ENCODE assay signal across 8 mouse cellular contexts in genomic region chr17:25109578-25109977, GRCm38 (mm10). TPM values are rescaled to one million over a fixed set of nuclear protein-coding genes. Genes with fewer than 3 reads are reported as not detected.
DNase-seq lines count a peak whose midpoint lies in the region; ATAC-seq and TF ChIP-seq lines count a peak whose summit lies in the region.

No protein-coding gene starts in this region.

- H3K9ac ChIP-seq in heart, adult 2 months (ENCODE audit: low read depth, low read length): no peak overlapping the region
- no peak overlapping the region for H3K9ac ChIP-seq in heart, embryonic 12.5 days
- no peak overlapping the region for H3K9ac ChIP-seq in liver, embryonic 13.5 days

- no peaks in the 10 kb centered on the region for H3K9me3 ChIP-seq in heart, embryonic 12.5 days (replicated peaks)
- no peaks in the 10 kb centered on the region for H3K9me3 ChIP-seq in liver, embryonic 13.5 days (replicated peaks)

- H3K4me2 ChIP-seq in heart, embryonic 12.5 days: no peak overlapping the region
- no peak overlapping the region for H3K4me2 ChIP-seq in liver, embryonic 13.5 days

- H3K4me1 ChIP-seq in heart, adult 2 months (ENCODE audit: control insufficient read depth, insufficient read depth, low read length): peaks cover 5% of the 10 kb centered on the region
- H3K4me1 ChIP-seq in heart, embryonic 12.5 days (replicated peaks): peaks cover 6% of the 10 kb centered on the region
- peaks cover 10% of the 10 kb centered on the region for H3K4me1 ChIP-seq in liver, embryonic 13.5 days (replicated peaks)

- WGBS in heart, adult 2 months: 83% methylated on average over 2 of the region's 2 CpGs
- 72% methylated on average over 2 of the region's 2 CpGs for WGBS in heart, embryonic 12.5 days
- WGBS in liver, embryonic 13.5 days (ENCODE audit: insufficient replicate concordance): 75% methylated on average over 2 of the region's 2 CpGs

- no peak overlapping the region for H3K27ac ChIP-seq in heart, adult 2 months
- H3K27ac ChIP-seq in heart, embryonic 12.5 days (ENCODE audit: poor library complexity, severe bottlenecking): no peak overlapping the region
- H3K27ac ChIP-seq in liver, embryonic 13.5 days: no peak overlapping the region

- DNase-seq in heart, adult 2 months: peak; percentile 35 to 43
- DNase-seq in adrenal gland, postnatal 25 days: peak; percentile 40
- peak; percentile 69 for DNase-seq in heart, postnatal 4 days
- no peak for DNase-seq in liver, embryonic 13.5 days
- DNase-seq in yolk sac, embryonic 10.5 days (ENCODE audit: low spot score): peak; percentile 20
- no peak for DNase-seq in layer of hippocampus, postnatal 36 days

- no peak for TF ChIP-seq POLR2A in heart, adult 2 months (IDR thresholded peaks at IDR 0.05; ENCODE audit: insufficient read depth, low read depth, low read length)

- H3K36me3 ChIP-seq in heart, adult 2 months (ENCODE audit: control insufficient read depth, insufficient read depth, low read length): no peaks in the 10 kb centered on the region
- H3K36me3 ChIP-seq in heart, embryonic 12.5 days: peaks cover 87% of the 10 kb centered on the region
- H3K36me3 ChIP-seq in C2C12 (ENCODE audit: control insufficient read depth, insufficient read depth): peaks cover 16% of the 10 kb centered on the region
- peaks cover 75% of the 10 kb centered on the region for H3K36me3 ChIP-seq in liver, embryonic 13.5 days

- no peak for TF ChIP-seq EP300 in heart, adult 2 months (IDR thresholded peaks at IDR 0.05; ENCODE audit: insufficient read depth, low read depth, low read length)

- TF ChIP-seq CTCF in heart, adult 2 months (IDR thresholded peaks at IDR 0.05): peak; percentile 74
- peak; percentile 9 for TF ChIP-seq CTCF in C2C12 (IDR thresholded peaks at IDR 0.05; ENCODE audit: control insufficient read depth, insufficient read depth, insufficient read length)

- peaks cover 7% of the 10 kb centered on the region for H3K79me3 ChIP-seq in C2C12 (ENCODE audit: low read depth)

- intact Hi-C loops in heart, adult 2 months (cut with DNase I): loop anchor here (2.0 kb wide), 2 partner anchors 41 to 175 kb away; no protein-coding TSS in a partner anchor

- H3K4me3 ChIP-seq in heart, adult 2 months: no peak overlapping the region
- H3K4me3 ChIP-seq in heart, embryonic 12.5 days: no peak overlapping the region
- no peak overlapping the region for H3K4me3 ChIP-seq in C2C12 (ENCODE audit: insufficient read depth, poor library complexity, severe bottlenecking)
- H3K4me3 ChIP-seq in liver, embryonic 13.5 days (replicated peaks): no peak overlapping the region

- no peaks in the 10 kb centered on the region for H3K27me3 ChIP-seq in heart, adult 2 months (ENCODE audit: control insufficient read depth, insufficient read depth, low read length)
- H3K27me3 ChIP-seq in heart, embryonic 12.5 days (replicated peaks): no peaks in the 10 kb centered on the region
- H3K27me3 ChIP-seq in C2C12 (ENCODE audit: control insufficient read depth, insufficient read depth, insufficient read length): no peaks in the 10 kb centered on the region
- no peaks in the 10 kb centered on the region for H3K27me3 ChIP-seq in liver, embryonic 13.5 days

- H3K79me2 ChIP-seq in heart, adult 2 months (replicated peaks; ENCODE audit: control insufficient read depth, insufficient read depth, low read length): no peaks in the 10 kb centered on the region
- H3K79me2 ChIP-seq in C2C12 (ENCODE audit: control insufficient read depth, insufficient read depth): peaks cover 17% of the 10 kb centered on the region

- ATAC-seq in heart, embryonic 12.5 days (ENCODE audit: insufficient number of reproducible peaks, low FRiP score): no peak
- ATAC-seq in liver, embryonic 13.5 days (ENCODE audit: low read depth): peak; percentile 62; the same call in 1 of the 2 replicates

- H3ac ChIP-seq in C2C12 (ENCODE audit: control insufficient read depth, insufficient read length, low read depth): no peak overlapping the region

TF ChIP-seq in C2C12, 6 proteins besides CTCF, POLR2A, EP300 and RAD21:
- TF ChIP-seq CEBPB (IDR thresholded peaks at IDR 0.05; ENCODE audit: low read depth) (no peak), MAX (IDR thresholded peaks at IDR 0.05) (no peak), USF1 (IDR thresholded peaks at IDR 0.05; ENCODE audit: low read depth) (no peak), MYOG (IDR thresholded peaks at IDR 0.05; ENCODE audit: control insufficient read depth, extremely low read depth, insufficient read length) (no peak)

RNA-seq across cellular contexts. Expression of gene Telo2, which starts 6.2 kb away (rescaled TPM):
- 10 to 100 TPM; 12.1 to 13.5 TPM for total RNA-seq in heart, adult 2 months (2021)
- 12.7 and 15.5 TPM in 2 replicates for polyA plus RNA-seq in heart, adult 2 months (2012; rRNA removed)
- 23.5 and 30.7 TPM in 2 replicates for polyA plus RNA-seq in heart, embryonic 12.5 days (2016; fragmentation: Nextera tagmentation; extraction: Ambion mirVana)
- 18.3 TPM for polyA plus RNA-seq in C2C12 (2012; fragmentation: generic; extraction: Trizol)
- total RNA-seq in adrenal gland, postnatal 25 days (2021): 26.3 and 27.2 TPM in 2 replicates
- 10 to 100 TPM; 16.4 to 17.5 TPM for total RNA-seq in heart, postnatal 4 days (2021)
- 16.3 and 18.2 TPM in 2 replicates for polyA plus RNA-seq in liver, embryonic 13.5 days (2015; fragmentation: Nextera tagmentation; extraction: Ambion mirVana)
- 10 to 100 TPM; 36.6 to 37.8 TPM for total RNA-seq in layer of hippocampus, postnatal 36 days (2021)

RNA-seq across cellular contexts. Expression of gene Ptx4, which starts 11.0 kb away (rescaled TPM):
- total RNA-seq in heart, adult 2 months (2021): 1 to 10 TPM; 5.4 to 5.8 TPM
- polyA plus RNA-seq in heart, adult 2 months (2012; rRNA removed): 0.16 and 0.26 TPM in 2 replicates
- polyA plus RNA-seq in heart, embryonic 12.5 days (2016; fragmentation: Nextera tagmentation; extraction: Ambion mirVana): 0.27 TPM in 1 of 2 replicates, not detected in the other
- not detected for polyA plus RNA-seq in C2C12 (2012; fragmentation: generic; extraction: Trizol)
- not detected in 2 replicates for total RNA-seq in adrenal gland, postnatal 25 days (2021)
- 1 to 10 TPM; 1.4 TPM for total RNA-seq in heart, postnatal 4 days (2021)
- polyA plus RNA-seq in liver, embryonic 13.5 days (2015; fragmentation: Nextera tagmentation; extraction: Ambion mirVana): 0.09 TPM in 1 of 2 replicates, not detected in the other
- total RNA-seq in layer of hippocampus, postnatal 36 days (2021): 1 to 10 TPM; 2.3 to 2.5 TPM

RNA-seq across cellular contexts. Expression of gene Clcn7, which starts 23.6 kb away (rescaled TPM):
- 10 to 100 TPM; 25.4 to 28.5 TPM for total RNA-seq in heart, adult 2 months (2021)
- 24.6 and 31.3 TPM in 2 replicates for polyA plus RNA-seq in heart, adult 2 months (2012; rRNA removed)
- 19.5 and 21.1 TPM in 2 replicates for polyA plus RNA-seq in heart, embryonic 12.5 days (2016; fragmentation: Nextera tagmentation; extraction: Ambion mirVana)
- polyA plus RNA-seq in C2C12 (2012; fragmentation: generic; extraction: Trizol): 19.9 TPM
- 28.9 and 42.3 TPM in 2 replicates for total RNA-seq in adrenal gland, postnatal 25 days (2021)
- total RNA-seq in heart, postnatal 4 days (2021): 10 to 100 TPM; 25.2 to 25.6 TPM
- polyA plus RNA-seq in liver, embryonic 13.5 days (2015; fragmentation: Nextera tagmentation; extraction: Ambion mirVana): 9.1 and 12.8 TPM in 2 replicates
- total RNA-seq in layer of hippocampus, postnatal 36 days (2021): 10 to 100 TPM; 52.3 to 53.0 TPM

RNA-seq across cellular contexts. Expression of gene Tmem204, which starts 26.2 kb away (rescaled TPM):
- total RNA-seq in heart, adult 2 months (2021): 10 to 100 TPM; 40.0 to 45.1 TPM
- 77.3 and 82.0 TPM in 2 replicates for polyA plus RNA-seq in heart, adult 2 months (2012; rRNA removed)
- 16.3 and 20.4 TPM in 2 replicates for polyA plus RNA-seq in heart, embryonic 12.5 days (2016; fragmentation: Nextera tagmentation; extraction: Ambion mirVana)
- 0.37 TPM for polyA plus RNA-seq in C2C12 (2012; fragmentation: generic; extraction: Trizol)
- 27.7 and 31.5 TPM in 2 replicates for total RNA-seq in adrenal gland, postnatal 25 days (2021)
- 10 to 100 TPM; 25.2 to 27.4 TPM for total RNA-seq in heart, postnatal 4 days (2021)
- 5.2 and 5.6 TPM in 2 replicates for polyA plus RNA-seq in liver, embryonic 13.5 days (2015; fragmentation: Nextera tagmentation; extraction: Ambion mirVana)
- total RNA-seq in layer of hippocampus, postnatal 36 days (2021): 1 to 10 TPM; 7.7 to 8.2 TPM

RNA-seq across cellular contexts. Expression of gene Ccdc154, which starts 52.7 kb away (rescaled TPM):
- total RNA-seq in heart, adult 2 months (2021): not detected
- polyA plus RNA-seq in heart, adult 2 months (2012; rRNA removed): 0.06 TPM in 1 of 2 replicates, not detected in the other
- polyA plus RNA-seq in heart, embryonic 12.5 days (2016; fragmentation: Nextera tagmentation; extraction: Ambion mirVana): not detected in 2 replicates
- polyA plus RNA-seq in C2C12 (2012; fragmentation: generic; extraction: Trizol): not detected
- 0.15 TPM in 1 of 2 replicates, not detected in the other for total RNA-seq in adrenal gland, postnatal 25 days (2021)
- not detected for total RNA-seq in heart, postnatal 4 days (2021)
- not detected in 2 replicates for polyA plus RNA-seq in liver, embryonic 13.5 days (2015; fragmentation: Nextera tagmentation; extraction: Ambion mirVana)
- total RNA-seq in layer of hippocampus, postnatal 36 days (2021): under 1 TPM; 0.15 TPM

Comparison
In these comparisons a context has a peak if more than half of its experiments do, and no peak if none do; other contexts are left out.
1. DNase-seq: peak in heart, adult 2 months (2 of 2), adrenal gland, postnatal 25 days (single experiment), heart, postnatal 4 days (single experiment) and yolk sac, embryonic 10.5 days (single experiment); none in liver, embryonic 13.5 days (single experiment) and layer of hippocampus, postnatal 36 days (0 of 2).